Mouse (Mus musculus): ENCODE results near the gene Prkca. TPM values are rescaled to one million over a fixed set of nuclear protein-coding genes. Genes with fewer than 3 reads are reported as not detected.

Prkca gene
- polyA plus RNA-seq, 1 experiment from 2014 or later = 5.4 TPM

Small RNA genes within 50 kb of the gene (microRNA-seq; reads per million reads assigned to microRNA genes)
- gene Mir7223 = not detected

Other genes starting within 250 kb of the Prkca start
- not detected in 2 replicates for gene Apoh, start 574 bp downstream of the Prkca start, polyA plus RNA-seq (2016; fragmentation: Nextera tagmentation; extraction: Ambion mirVana)
- 30.1 and 39.5 TPM in 2 replicates for gene Cep112, start 81.3 kb upstream of the Prkca start, polyA plus RNA-seq (2016; fragmentation: Nextera tagmentation; extraction: Ambion mirVana)